Mouse (Mus musculus): ENCODE measurements at regions not wholly inside any gene's neighbourhood (a gene's known extent, or its start where the extent isn't known, plus 50 kb on each side); places are given as distances from the start of the nearest gene placed in this dataset.

- no peak for DNase-seq (ENCODE audit: low spot score)
These were observed 616.0 kb downstream of the Ryr2 start for GRCm38 (mm10) chr13:11490766-11491165.

- DNase-seq (ENCODE audit: low spot score): no peak
These were observed 623.6 kb downstream of the Ryr2 start for GRCm38 (mm10) chr13:11483142-11483541.

- DNase-seq (ENCODE audit: low spot score): no peak
These were observed 624.0 kb downstream of the Ryr2 start for GRCm38 (mm10) chr13:11482701-11483100.

GRCm38 (mm10) chr13:11460251-11460650, 646.5 kb downstream of the Ryr2 start:
- DNase-seq (ENCODE audit: low spot score): no peak

- no peak for DNase-seq (ENCODE audit: low spot score)
These were observed 651.6 kb downstream of the Ryr2 start for GRCm38 (mm10) chr13:11455113-11455512.

- no peak for DNase-seq (ENCODE audit: low spot score)
These were observed 654.3 kb downstream of the Ryr2 start for GRCm38 (mm10) chr13:11452448-11452847.

- DNase-seq (ENCODE audit: low spot score): no peak
These were observed 674.0 kb downstream of the Ryr2 start for GRCm38 (mm10) chr13:11432465-11433339.

GRCm38 (mm10) chr13:11426820-11427219, 679.9 kb downstream of the Ryr2 start:
- DNase-seq (ENCODE audit: low spot score): no peak

- no peak for DNase-seq (ENCODE audit: low spot score)
These were observed 714.7 kb downstream of the Ryr2 start for GRCm38 (mm10) chr13:11392027-11392426.

GRCm38 (mm10) chr13:11375452-11375851, 731.3 kb downstream of the Ryr2 start:
- no peak for DNase-seq (ENCODE audit: low spot score)

GRCm38 (mm10) chr13:11369456-11369855, 737.3 kb downstream of the Ryr2 start:
- no peak for DNase-seq (ENCODE audit: low spot score)

- DNase-seq (ENCODE audit: low spot score): no peak
These were observed 743.9 kb downstream of the Ryr2 start for GRCm38 (mm10) chr13:11362872-11363271.

- DNase-seq (ENCODE audit: low spot score): no peak
These were observed 758.3 kb downstream of the Ryr2 start for GRCm38 (mm10) chr13:11348502-11348849.

- DNase-seq (ENCODE audit: low spot score): no peak
These were observed 758.8 kb downstream of the Ryr2 start for GRCm38 (mm10) chr13:11347787-11348501.

GRCm38 (mm10) chr13:11344500-11344899, 762.2 kb downstream of the Ryr2 start:
- no peak for DNase-seq (ENCODE audit: low spot score)

GRCm38 (mm10) chr13:11338297-11338616, 768.5 kb downstream of the Ryr2 start:
- peak; percentile 12 for DNase-seq (ENCODE audit: low spot score)

- no peak for DNase-seq (ENCODE audit: low spot score)
These were observed 769.0 kb downstream of the Ryr2 start for GRCm38 (mm10) chr13:11337610-11338296.

GRCm38 (mm10) chr13:11336958-11337357, 769.8 kb downstream of the Ryr2 start:
- no peak for DNase-seq (ENCODE audit: low spot score)

- no peak for DNase-seq (ENCODE audit: low spot score)
These were observed 774.8 kb downstream of the Ryr2 start for GRCm38 (mm10) chr13:11331991-11332390.

- no peak for DNase-seq (ENCODE audit: low spot score)
These were observed 798.0 kb downstream of the Ryr2 start for GRCm38 (mm10) chr13:11308716-11309115.

- no peak for DNase-seq (ENCODE audit: low spot score)
These were observed 811.3 kb downstream of the Ryr2 start for GRCm38 (mm10) chr13:11295493-11295892.

- DNase-seq (ENCODE audit: low spot score): no peak
These were observed 812.1 kb downstream of the Ryr2 start for GRCm38 (mm10) chr13:11294689-11295088.

- DNase-seq (ENCODE audit: low spot score): no peak
These were observed 813.0 kb downstream of the Ryr2 start for GRCm38 (mm10) chr13:11293750-11294149.

Data from embryo, embryonic 10 days (tissue).